Mouse (Mus musculus): ENCODE measurements around the gene Mnt. TPM values are rescaled to one million over a fixed set of nuclear protein-coding genes. Genes with fewer than 3 reads are reported as not detected.

Gene Mnt
- polyA plus RNA-seq, 1 experiment from 2014 or later, result 3.1 TPM

GRCm38 (mm10) chr11:74842045-74842444 is 11.3 kb downstream of the Mnt start:
- no peak for ATAC-seq
- WGBS, result 83% methylated on average over 13 of the region's 13 CpGs

DNA sequence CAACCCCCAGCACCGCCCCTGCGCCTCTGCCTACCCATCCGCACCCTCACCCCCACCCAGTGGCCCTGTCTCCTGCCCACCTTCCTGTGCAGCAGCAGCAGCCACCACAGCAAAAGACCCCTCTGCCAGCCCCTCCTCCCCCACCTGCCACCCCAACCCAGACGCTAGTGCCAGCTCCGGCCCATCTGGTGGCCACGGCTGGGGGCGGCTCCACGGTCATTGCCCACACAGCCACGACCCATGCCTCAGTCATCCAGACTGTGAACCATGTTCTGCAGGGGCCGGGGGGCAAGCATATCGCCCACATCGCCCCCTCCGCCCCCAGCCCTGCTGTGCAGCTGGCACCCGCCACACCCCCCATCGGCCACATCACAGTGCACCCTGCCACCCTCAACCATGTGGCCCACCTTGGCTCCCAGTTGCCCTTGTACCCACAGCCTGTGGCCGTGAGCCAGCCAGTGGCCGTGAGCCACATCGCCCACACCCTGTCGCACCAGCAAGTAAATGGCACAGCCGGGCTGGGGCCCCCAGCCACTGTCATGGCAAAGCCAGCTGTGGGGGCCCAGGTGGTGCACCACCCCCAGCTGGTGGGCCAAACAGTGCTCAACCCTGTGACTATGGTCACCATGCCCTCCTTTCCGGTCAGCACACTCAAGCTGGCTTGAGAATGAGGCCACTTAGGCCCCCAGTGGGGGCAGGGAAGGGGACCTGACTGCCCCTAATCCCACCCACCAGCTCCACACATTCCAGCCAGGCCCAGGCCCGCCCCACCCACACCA is 12.1 kb downstream of the Mnt start:
- H3K9me3 ChIP-seq (ENCODE audit: control insufficient read depth, low read length), result peaks cover 5% of the 10 kb centered on the region
- H3K9ac ChIP-seq (ENCODE audit: low read depth, low read length), result no peak overlapping the region
- H3K4me3 ChIP-seq (ENCODE audit: low read length), result no peak overlapping the region
- no peaks in the 10 kb centered on the region for H3K27me3 ChIP-seq (replicated peaks; ENCODE audit: control insufficient read depth, insufficient read depth, low read length)
- 89% methylated on average over 21 of the region's 22 CpGs for WGBS
- no peak overlapping the region for H3K4me2 ChIP-seq (ENCODE audit: low read depth, low read length)
- ATAC-seq, result no peak
- peaks cover 16% of the 10 kb centered on the region for H3K4me1 ChIP-seq (ENCODE audit: control insufficient read depth, insufficient read depth, low read length)
- peaks cover 24% of the 10 kb centered on the region for H3K36me3 ChIP-seq (ENCODE audit: control insufficient read depth, insufficient read depth, low read length)
- H3K27ac ChIP-seq (ENCODE audit: low read length), result no peak overlapping the region

More at GRCm38 (mm10) chr11:74842045-74842444, 11.3 kb downstream of the Mnt start:
- Histone ChIP-seq H3K4me3 (ENCODE audit: low read length) (no peak overlapping the region), H3K27ac (ENCODE audit: low read length) (no peak overlapping the region), H3K27me3 (replicated peaks; ENCODE audit: control insufficient read depth, insufficient read depth, low read length) (no peaks in the 10 kb centered on the region), H3K4me1 (ENCODE audit: control insufficient read depth, insufficient read depth, low read length) (peaks cover 21% of the 10 kb centered on the region), H3K9me3 (ENCODE audit: control insufficient read depth, low read length) (peaks cover 5% of the 10 kb centered on the region), H3K4me2 (ENCODE audit: low read depth, low read length) (no peak overlapping the region), H3K36me3 (ENCODE audit: control insufficient read depth, insufficient read depth, low read length) (peaks cover 24% of the 10 kb centered on the region), H3K9ac (ENCODE audit: low read depth, low read length) (no peak overlapping the region)

DNA sequence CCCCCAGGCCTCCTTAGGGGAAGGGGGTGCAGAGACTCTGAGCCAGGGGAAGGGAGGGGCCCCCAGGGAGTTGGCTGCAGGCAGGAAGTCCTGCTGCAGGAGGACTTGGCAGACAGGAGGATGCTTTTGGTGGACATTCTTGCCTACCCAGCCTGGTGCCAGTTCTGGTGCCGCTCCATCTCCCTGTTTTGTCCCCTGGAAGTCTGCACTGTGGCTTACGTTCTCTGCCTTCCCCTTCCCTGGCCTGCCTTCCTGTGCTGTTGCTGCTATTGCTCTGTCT is 12.7 kb downstream of the Mnt start:
- Histone ChIP-seq H3K9me3 (ENCODE audit: control insufficient read depth, low read length) (peaks cover 5% of the 10 kb centered on the region), H3K4me2 (ENCODE audit: low read depth, low read length) (no peak overlapping the region), H3K27me3 (replicated peaks; ENCODE audit: control insufficient read depth, insufficient read depth, low read length) (no peaks in the 10 kb centered on the region), H3K9ac (ENCODE audit: low read depth, low read length) (no peak overlapping the region), H3K4me3 (ENCODE audit: low read length) (no peak overlapping the region), H3K27ac (ENCODE audit: low read length) (no peak overlapping the region), H3K4me1 (ENCODE audit: control insufficient read depth, insufficient read depth, low read length) (peaks cover 19% of the 10 kb centered on the region), H3K36me3 (ENCODE audit: control insufficient read depth, insufficient read depth, low read length) (peaks cover 24% of the 10 kb centered on the region)
- no peak for ATAC-seq
- 79% methylated on average over 2 of the region's 2 CpGs for WGBS

DNA sequence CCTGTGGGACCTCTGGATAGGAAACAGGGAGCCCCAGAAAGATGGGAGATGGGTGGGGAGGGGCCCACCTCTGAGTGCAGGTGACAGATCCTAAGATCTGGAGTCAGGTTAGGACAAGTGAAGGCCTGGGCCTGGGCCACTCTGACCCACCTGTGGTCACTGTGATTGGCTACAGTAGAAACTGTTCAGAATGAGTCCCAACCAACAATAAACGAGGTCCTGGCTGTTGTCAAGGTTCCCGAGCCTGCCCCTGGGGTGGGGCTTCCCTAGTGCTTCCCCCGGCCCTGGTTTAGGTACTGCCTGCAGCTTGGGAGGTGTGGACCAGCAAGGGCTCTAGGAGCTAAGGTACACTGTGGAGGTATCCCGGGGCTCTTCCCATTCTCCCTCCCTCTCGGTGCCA is 13.0 kb downstream of the Mnt start:
- WGBS, result 64% methylated on average over 5 of the region's 5 CpGs
- no peak overlapping the region for H3K4me2 ChIP-seq (ENCODE audit: low read depth, low read length)
- no peak overlapping the region for H3K4me3 ChIP-seq (ENCODE audit: low read length)
- peaks cover 5% of the 10 kb centered on the region for H3K9me3 ChIP-seq (ENCODE audit: control insufficient read depth, low read length)
- ATAC-seq, result no peak
- H3K9ac ChIP-seq (ENCODE audit: low read depth, low read length), result no peak overlapping the region
- H3K4me1 ChIP-seq (ENCODE audit: control insufficient read depth, insufficient read depth, low read length), result peaks cover 19% of the 10 kb centered on the region
- H3K27me3 ChIP-seq (replicated peaks; ENCODE audit: control insufficient read depth, insufficient read depth, low read length), result no peaks in the 10 kb centered on the region
- H3K27ac ChIP-seq (ENCODE audit: low read length), result no peak overlapping the region
- peaks cover 24% of the 10 kb centered on the region for H3K36me3 ChIP-seq (ENCODE audit: control insufficient read depth, insufficient read depth, low read length)

- peaks cover 12% of the 10 kb centered on the region for H3K4me1 ChIP-seq (ENCODE audit: control insufficient read depth, insufficient read depth, low read length)
- no peak overlapping the region for H3K4me2 ChIP-seq (ENCODE audit: low read depth, low read length)
- peaks cover 24% of the 10 kb centered on the region for H3K36me3 ChIP-seq (ENCODE audit: control insufficient read depth, insufficient read depth, low read length)
- no peak for ATAC-seq
- H3K9ac ChIP-seq (ENCODE audit: low read depth, low read length), result no peak overlapping the region
- H3K9me3 ChIP-seq (ENCODE audit: control insufficient read depth, low read length), result peaks cover 5% of the 10 kb centered on the region
- H3K27ac ChIP-seq (ENCODE audit: low read length), result no peak overlapping the region
- H3K4me3 ChIP-seq (ENCODE audit: low read length), result no peak overlapping the region
- 72% methylated on average over 3 of the region's 3 CpGs for WGBS
- no peaks in the 10 kb centered on the region for H3K27me3 ChIP-seq (replicated peaks; ENCODE audit: control insufficient read depth, insufficient read depth, low read length)
Measured at GRCm38 (mm10) chr11:74845784-74846183, 15.1 kb downstream of the Mnt start.

- Histone ChIP-seq H3K4me3 (ENCODE audit: low read length) (0 out of 2 replicates have a peak overlapping the region, but pooled peaks have one; percentile 0), H3K27ac (ENCODE audit: low read length) (peak overlapping the region; percentile 47; the same call in 1 of the 2 replicates)
Measured at GRCm38 (mm10) chr11:74847919-74848521, 17.3 kb downstream of the Mnt start.

GRCm38 (mm10) chr11:74850998-74851661 is 20.4 kb downstream of the Mnt start:
- no peak for ATAC-seq
- H3K9ac ChIP-seq (ENCODE audit: low read depth, low read length), result no peak overlapping the region
- H3K9me3 ChIP-seq (ENCODE audit: control insufficient read depth, low read length), result no peaks in the 10 kb centered on the region
- H3K4me3 ChIP-seq (ENCODE audit: low read length), result no peak overlapping the region
- no peaks in the 10 kb centered on the region for H3K36me3 ChIP-seq (ENCODE audit: control insufficient read depth, insufficient read depth, low read length)
- H3K4me2 ChIP-seq (ENCODE audit: low read depth, low read length), result no peak overlapping the region
- 87% methylated on average over 14 of the region's 14 CpGs for WGBS
- H3K27me3 ChIP-seq (replicated peaks; ENCODE audit: control insufficient read depth, insufficient read depth, low read length), result no peaks in the 10 kb centered on the region
- peaks cover 3% of the 10 kb centered on the region for H3K4me1 ChIP-seq (ENCODE audit: control insufficient read depth, insufficient read depth, low read length)
- no peak overlapping the region for H3K27ac ChIP-seq (ENCODE audit: low read length)

More at GRCm38 (mm10) chr11:74847919-74848521, 17.3 kb downstream of the Mnt start:
- Histone ChIP-seq H3K4me1 (ENCODE audit: control insufficient read depth, insufficient read depth, low read length) (peaks cover 9% of the 10 kb centered on the region), H3K36me3 (ENCODE audit: control insufficient read depth, insufficient read depth, low read length) (peaks cover 15% of the 10 kb centered on the region), H3K4me2 (ENCODE audit: low read depth, low read length) (peak overlapping the region; percentile 43), H3K9ac (ENCODE audit: low read depth, low read length) (0 out of 2 replicates have a peak overlapping the region, but pooled peaks have one; percentile 17), H3K9me3 (ENCODE audit: control insufficient read depth, low read length) (peaks cover 5% of the 10 kb centered on the region), H3K27me3 (replicated peaks; ENCODE audit: control insufficient read depth, insufficient read depth, low read length) (no peaks in the 10 kb centered on the region)
- ATAC-seq, result peak; percentile 91
- 4% methylated on average over 13 of the region's 13 CpGs for WGBS

DNA sequence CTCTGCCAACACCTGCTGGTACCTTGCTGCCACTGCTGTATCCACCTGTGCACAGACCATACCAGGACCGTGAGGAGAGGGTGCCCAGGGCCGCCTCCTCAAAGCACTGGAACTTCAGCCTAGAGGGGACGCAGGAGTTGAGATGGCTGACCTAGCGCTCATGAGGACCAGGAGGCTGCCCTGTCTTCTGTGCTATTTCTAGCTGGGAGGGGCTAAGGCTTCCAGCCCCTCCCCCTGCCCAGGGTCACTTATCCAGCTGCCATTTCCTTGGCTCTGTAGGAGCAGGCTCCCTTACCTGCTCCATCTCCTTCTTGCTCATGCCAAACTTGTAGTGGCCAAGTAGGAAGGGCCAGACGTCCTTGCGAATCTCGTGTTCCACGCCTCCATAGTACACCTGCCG is 27.0 kb downstream of the Mnt start:
- Histone ChIP-seq H3K4me3 (ENCODE audit: low read length) (no peak overlapping the region), H3K27ac (ENCODE audit: low read length) (no peak overlapping the region), H3K9ac (ENCODE audit: low read depth, low read length) (no peak overlapping the region), H3K9me3 (ENCODE audit: control insufficient read depth, low read length) (no peaks in the 10 kb centered on the region), H3K27me3 (replicated peaks; ENCODE audit: control insufficient read depth, insufficient read depth, low read length) (no peaks in the 10 kb centered on the region), H3K36me3 (ENCODE audit: control insufficient read depth, insufficient read depth, low read length) (peaks cover 3% of the 10 kb centered on the region; the same call in 1 of the 2 replicates), H3K4me2 (ENCODE audit: low read depth, low read length) (no peak overlapping the region), H3K4me1 (ENCODE audit: control insufficient read depth, insufficient read depth, low read length) (no peaks in the 10 kb centered on the region)
- WGBS, result 89% methylated on average over 9 of the region's 9 CpGs
- ATAC-seq, result no peak

DNA sequence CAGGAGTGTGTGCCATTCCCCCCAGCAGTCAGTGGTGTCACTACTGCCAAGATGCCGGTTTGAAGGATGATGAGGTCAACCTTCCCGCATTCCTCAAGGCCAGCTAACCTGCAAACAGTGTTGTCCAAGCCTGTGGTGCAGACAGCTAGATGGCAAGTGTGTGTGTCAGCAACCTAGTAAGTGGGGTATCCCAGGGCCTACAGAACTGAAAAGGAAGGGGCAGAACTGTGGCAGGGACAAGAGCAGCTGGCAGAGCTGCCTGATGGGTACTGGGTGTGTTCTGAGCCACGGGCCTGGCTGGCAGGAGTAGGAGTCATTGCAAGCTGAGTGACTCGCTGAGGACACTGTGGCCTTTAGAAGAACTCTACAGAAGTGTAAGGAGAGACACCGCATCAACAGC is 31.4 kb downstream of the Mnt start:
- Histone ChIP-seq H3K4me2 (ENCODE audit: low read depth, low read length) (no peak overlapping the region), H3K9me3 (ENCODE audit: control insufficient read depth, low read length) (no peaks in the 10 kb centered on the region), H3K27ac (ENCODE audit: low read length) (no peak overlapping the region), H3K4me1 (ENCODE audit: control insufficient read depth, insufficient read depth, low read length) (no peaks in the 10 kb centered on the region), H3K4me3 (ENCODE audit: low read length) (no peak overlapping the region), H3K27me3 (replicated peaks; ENCODE audit: control insufficient read depth, insufficient read depth, low read length) (no peaks in the 10 kb centered on the region), H3K36me3 (ENCODE audit: control insufficient read depth, insufficient read depth, low read length) (peaks cover 3% of the 10 kb centered on the region; the same call in 1 of the 2 replicates), H3K9ac (ENCODE audit: low read depth, low read length) (no peak overlapping the region)
- WGBS, result 70% methylated on average over 5 of the region's 5 CpGs
- no peak for ATAC-seq
